Mouse (Mus musculus) Patski (cell line): ENCODE results near the gene Eif4g3. TPM values are rescaled to one million over a fixed set of nuclear protein-coding genes. Genes with fewer than 3 reads are reported as not detected.

Experiments used
- ATAC-seq: fragments of 100-300 bp; one replicate; pipeline ENCODE4 v1.8.0; 2021
- CTCF ChIA-PET: fragments of 350-600 bp; sonication (Branson Sonifier 250); formaldehyde crosslinking; loops from one replicate; lab custom pipeline; 2022; ENCODE audit warnings: inconsistent platforms; lab: Charles Lee
- POLR2A ChIA-PET: fragments of 350-600 bp; sonication (Branson Sonifier 250); formaldehyde crosslinking; loops from one replicate; lab custom pipeline; 2022; ENCODE audit warnings: antibody characterized with exemption, inconsistent platforms; lab: Charles Lee
- DNase-seq: peaks from one replicate; pipeline ENCODE4 v3.0.0-alpha.2; 2011; ENCODE audit warnings: low read depth, low spot score
- H3K27me3 ChIP-seq: fragments of 371-371 bp; one replicate; pipeline ENCODE4 v1.5.1; 2021
- CTCF ChIP-seq: fragments of 100-300 bp; IDR thresholded peaks from one replicate; pipeline ENCODE4 v1.5.1; 2021
- in situ Hi-C: fragments of 300-500 bp; cut with MboI; formaldehyde crosslinking; loops from 3 replicates; pipeline ENCODE4 v1.11.1; 2018; ENCODE audit warnings: low pct_unique_long_range_greater_than_20kb, mixed read lengths
- polyA plus RNA-seq: library from polyadenylated mRNA; unstranded; gene quantifications from one replicate; pipeline ENCODE4 v1.2.3, GENCODE M21; 2021

Eif4g3 gene
- polyA plus RNA-seq, 1 experiment from 2014 or later = 73.5 TPM

DNA sequence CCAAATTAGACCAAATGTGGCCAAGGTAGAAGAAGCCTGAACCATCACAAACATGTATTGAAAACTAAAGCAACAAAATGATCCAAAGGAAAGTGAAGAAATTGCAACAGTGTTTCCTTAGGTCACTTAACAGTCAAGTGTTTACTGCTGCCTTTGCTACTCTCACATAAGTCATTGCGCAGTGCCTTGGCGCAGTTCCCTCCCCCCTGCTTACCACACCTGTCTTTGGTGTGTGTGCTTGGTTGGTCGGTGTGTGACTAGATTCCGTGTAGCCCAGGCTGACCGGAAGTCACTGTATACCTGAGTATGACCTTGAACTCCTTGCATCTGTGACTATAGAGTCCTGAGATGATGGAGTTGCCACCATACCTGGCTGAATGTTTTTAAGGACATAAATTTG, 186.6 kb downstream of the Eif4g3 start:
- DNase-seq (no peak), ATAC-seq (no peak)
- ChIA-PET POLR2A (no interaction called here), CTCF (no interaction called here)
- in situ Hi-C loops = no loop called here
- H3K27me3 ChIP-seq = no peaks in the 10 kb centered on the region
- TF ChIP-seq CTCF = no peak

GRCm38 (mm10) chr4:138180719-138181118, 187.9 kb downstream of the Eif4g3 start:
- no peak for DNase-seq
- POLR2A ChIA-PET = no interaction called here
- TF ChIP-seq CTCF = no peak
- in situ Hi-C loops = no loop called here
- H3K27me3 ChIP-seq = no peaks in the 10 kb centered on the region
- CTCF ChIA-PET = no interaction called here
- no peak for ATAC-seq

DNA sequence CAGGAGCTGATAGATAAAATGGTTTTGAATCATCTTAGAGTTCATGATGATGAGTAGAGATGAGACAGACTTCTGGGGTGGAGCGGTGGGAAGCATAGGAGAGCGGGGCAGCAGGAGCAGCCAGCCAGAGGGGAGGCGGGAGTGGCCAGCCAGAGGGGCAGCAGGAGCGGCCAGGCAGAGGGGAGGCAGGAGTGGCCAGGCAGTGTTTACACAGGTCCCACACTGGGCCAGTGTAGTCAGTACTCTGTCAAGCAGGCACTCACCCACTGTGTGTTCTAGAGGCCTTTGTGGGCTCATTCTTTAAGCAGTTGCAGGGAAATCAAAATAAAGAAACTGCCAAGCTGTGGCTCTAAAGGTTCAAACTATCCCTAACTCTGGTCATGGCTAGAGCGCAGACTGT, 191.2 kb downstream of the Eif4g3 start:
- ChIA-PET POLR2A (no interaction called here), CTCF (interaction anchor here (0.7 kb wide), 1 partner anchor 11 kb away, joined by 3 read pairs; no protein-coding TSS in a partner anchor)
- DNase-seq (no peak), ATAC-seq (no peak)
- no peaks in the 10 kb centered on the region for H3K27me3 ChIP-seq
- in situ Hi-C loops = no loop called here
- TF ChIP-seq CTCF = no peak

DNA sequence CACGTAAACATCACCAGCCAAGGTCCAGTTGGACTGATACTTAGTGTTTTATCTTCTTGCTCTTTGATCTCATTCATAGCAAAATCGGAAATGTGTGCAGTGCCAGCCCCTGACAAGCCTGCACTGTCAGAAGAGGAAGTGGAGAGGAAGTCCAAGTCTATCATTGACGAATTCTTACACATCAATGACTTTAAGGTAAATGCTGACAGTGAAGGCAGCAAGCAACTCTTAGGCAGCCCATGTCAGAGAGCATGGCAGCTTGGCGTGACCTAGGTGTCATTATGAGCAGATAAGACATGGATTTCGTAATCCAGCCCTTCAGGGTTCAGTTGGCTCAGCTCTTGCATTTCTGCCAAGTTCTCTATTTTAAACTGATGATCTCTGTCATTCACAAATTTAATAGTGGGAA, 191.8 kb downstream of the Eif4g3 start:
- no peak for DNase-seq
- no peak for TF ChIP-seq CTCF
- no peak for ATAC-seq
- ChIA-PET CTCF (no interaction called here), POLR2A (no interaction called here)
- H3K27me3 ChIP-seq = no peaks in the 10 kb centered on the region
- in situ Hi-C loops = no loop called here

DNA sequence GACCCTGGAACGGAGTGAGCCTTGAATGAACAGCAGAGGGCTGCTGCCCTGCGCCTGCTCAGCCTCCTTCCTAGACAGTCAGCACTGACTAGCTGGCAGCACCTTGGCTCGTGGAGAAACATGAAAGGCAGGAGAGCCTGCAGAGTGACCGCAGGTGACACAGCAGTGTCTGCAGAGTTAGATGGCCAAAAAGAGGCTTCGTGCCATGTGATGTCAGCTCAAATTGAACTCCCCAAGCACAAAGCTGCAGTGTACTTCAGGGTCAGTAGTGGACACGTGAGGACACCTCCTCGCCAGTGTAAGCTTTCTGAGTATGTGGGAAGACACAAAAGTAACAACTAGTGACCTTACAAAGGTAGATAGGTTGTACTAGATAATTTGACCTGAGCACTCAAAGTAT, 193.1 kb downstream of the Eif4g3 start:
- ChIA-PET CTCF (no interaction called here), POLR2A (no interaction called here)
- in situ Hi-C loops = no loop called here
- no peak for ATAC-seq
- TF ChIP-seq CTCF = no peak
- no peak for DNase-seq
- H3K27me3 ChIP-seq = no peaks in the 10 kb centered on the region

DNA sequence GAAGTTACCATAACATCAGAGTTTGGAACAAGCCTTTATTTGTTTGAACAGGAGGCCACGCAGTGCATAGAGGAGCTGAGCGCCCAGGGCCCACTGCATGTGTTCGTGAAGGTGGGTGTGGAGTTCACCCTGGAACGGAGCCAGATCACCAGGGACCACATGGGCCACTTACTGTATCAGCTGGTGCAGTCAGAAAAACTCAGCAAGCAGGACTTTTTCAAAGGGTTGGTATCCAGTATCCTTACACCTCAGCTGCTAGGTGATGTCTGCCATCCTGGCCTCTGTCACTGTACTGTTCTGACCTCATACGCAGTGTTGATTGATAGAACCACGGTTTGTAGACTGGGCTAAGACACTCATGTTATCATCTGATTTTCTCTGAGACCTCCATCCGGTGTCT, 195.2 kb downstream of the Eif4g3 start:
- ChIA-PET CTCF (interaction anchor here (1.5 kb wide), 1 partner anchor 10 kb away, joined by 4 read pairs; no protein-coding TSS in a partner anchor), POLR2A (no interaction called here)
- ATAC-seq = no peak
- TF ChIP-seq CTCF = no peak
- DNase-seq = no peak
- in situ Hi-C loops = no loop called here
- H3K27me3 ChIP-seq = no peaks in the 10 kb centered on the region

DNA sequence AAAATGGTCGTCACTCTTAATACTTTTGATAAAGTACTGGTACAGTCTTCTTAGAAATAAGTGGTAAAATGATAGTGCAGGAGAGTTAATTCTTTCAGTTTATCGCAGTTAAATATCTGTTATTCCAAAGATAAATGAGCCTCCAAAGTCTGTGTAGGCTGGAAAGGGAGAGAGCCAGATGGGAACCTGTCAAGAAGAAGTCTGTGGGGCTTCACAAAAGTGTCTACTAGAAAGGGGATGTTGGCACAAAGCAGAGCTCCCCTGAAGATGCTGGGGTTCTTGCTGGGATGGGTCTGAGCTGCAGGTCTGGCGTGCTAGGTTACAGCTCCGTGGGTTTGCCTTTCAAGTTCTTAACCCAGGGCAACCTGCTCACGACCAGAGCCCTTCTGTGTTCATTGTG, 199.7 kb downstream of the Eif4g3 start:
- in situ Hi-C loops = no loop called here
- no peaks in the 10 kb centered on the region for H3K27me3 ChIP-seq
- POLR2A ChIA-PET = no interaction called here
- no peak for TF ChIP-seq CTCF
- no peak for ATAC-seq
- DNase-seq = no peak
- CTCF ChIA-PET = no interaction called here

GRCm38 (mm10) chr4:138200769-138201168, 207.9 kb downstream of the Eif4g3 start:
- in situ Hi-C loops = no loop called here
- ChIA-PET CTCF (interaction anchor here (1.2 to 1.8 kb wide), 2 partner anchors 10 to 82 kb away, joined by 4 read pairs; no protein-coding TSS in a partner anchor), POLR2A (no interaction called here)
- no peak for ATAC-seq
- DNase-seq = no peak
- TF ChIP-seq CTCF = no peak
- no peaks in the 10 kb centered on the region for H3K27me3 ChIP-seq

GRCm38 (mm10) chr4:138201696-138202095, 208.9 kb downstream of the Eif4g3 start:
- ChIA-PET CTCF (no interaction called here), POLR2A (no interaction called here)
- no peak for ATAC-seq
- H3K27me3 ChIP-seq = no peaks in the 10 kb centered on the region
- in situ Hi-C loops = no loop called here
- DNase-seq = no peak
- TF ChIP-seq CTCF = no peak

DNA sequence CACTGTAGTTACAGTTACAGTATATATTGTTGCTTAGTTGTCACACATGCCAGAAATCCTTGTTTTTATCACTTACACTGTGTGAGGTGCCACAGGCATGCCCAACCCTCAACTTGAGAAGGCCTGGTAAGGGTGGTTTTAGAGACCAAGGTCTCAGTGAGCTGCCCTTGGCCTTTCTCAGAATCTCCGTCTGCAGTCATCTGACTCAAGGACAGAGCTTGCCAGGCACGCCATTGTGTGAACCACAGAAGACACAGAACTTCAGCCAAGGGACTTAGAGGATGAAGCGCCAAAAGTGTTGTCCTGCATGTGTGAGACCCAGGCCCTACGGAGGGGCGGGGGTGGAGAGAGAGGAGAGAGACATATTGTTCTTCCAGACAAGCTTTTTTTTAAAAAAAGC, 217.3 kb downstream of the Eif4g3 start:
- in situ Hi-C loops = no loop called here
- ChIA-PET POLR2A (interaction anchor here (0.6 kb wide), 1 partner anchor 1328 kb away, joined by 3 read pairs; no protein-coding TSS in a partner anchor), CTCF (interaction anchor here (1.8 to 2.2 kb wide), 2 partner anchors 10 to 72 kb away, joined by 4 to 6 read pairs; no protein-coding TSS in a partner anchor)
- TF ChIP-seq CTCF = no peak
- H3K27me3 ChIP-seq = no peaks in the 10 kb centered on the region
- DNase-seq (no peak), ATAC-seq (no peak)

DNA sequence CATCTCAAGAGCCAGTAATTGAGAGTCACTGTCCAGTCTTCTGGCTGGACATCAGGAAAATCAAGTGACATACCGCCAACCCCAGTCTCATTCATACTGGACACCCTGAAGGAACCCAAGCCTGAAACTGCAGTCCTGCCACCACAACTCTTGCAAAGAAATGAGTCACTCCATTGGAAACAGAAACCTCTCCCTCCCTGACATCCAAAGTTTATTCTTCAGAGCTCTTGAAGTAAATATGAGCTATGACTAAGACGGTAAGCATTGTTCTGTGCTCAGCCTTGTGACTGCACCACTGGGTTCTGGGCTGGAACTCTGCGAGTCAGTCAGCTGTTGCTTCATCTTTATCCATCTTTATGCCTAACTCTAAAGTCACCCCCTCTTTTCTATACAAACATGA, 221.0 kb downstream of the Eif4g3 start:
- DNase-seq = peak; percentile 71
- ChIA-PET CTCF (interaction anchor here (1.1 kb wide), 1 partner anchor 19 kb away, joined by 3 read pairs; no protein-coding TSS in a partner anchor), POLR2A (no interaction called here)
- ATAC-seq = no peak
- in situ Hi-C loops = no loop called here
- no peaks in the 10 kb centered on the region for H3K27me3 ChIP-seq
- no peak for TF ChIP-seq CTCF

- no peak for TF ChIP-seq CTCF
Observed at GRCm38 (mm10) chr4:138215671-138216199, 222.9 kb downstream of the Eif4g3 start.

More at GRCm38 (mm10) chr4:138215671-138216199, 222.9 kb downstream of the Eif4g3 start:
- CTCF ChIA-PET = no interaction called here
- POLR2A ChIA-PET = no interaction called here
- ATAC-seq (no peak), DNase-seq (no peak)
- in situ Hi-C loops = no loop called here
- no peaks in the 10 kb centered on the region for H3K27me3 ChIP-seq
